Mouse (Mus musculus) Patski (cell line): ENCODE data around the gene Gm12166. TPM values are rescaled to one million over a fixed set of nuclear protein-coding genes. Genes with fewer than 3 reads are reported as not detected.
"Not testable (repeated sequence)": the region's sequence is repeated elsewhere in the genome, so short reads cannot be mapped to it uniquely, and the experiment has no call there.

Experiments
- ATAC-seq: fragments of 100-300 bp; one replicate; pipeline ENCODE4 v1.8.0; 2021
- CTCF ChIA-PET: fragments of 350-600 bp; sonication (Branson Sonifier 250); formaldehyde crosslinking; loops from one replicate; lab custom pipeline; 2022; ENCODE audit warnings: inconsistent platforms; lab: Charles Lee
- POLR2A ChIA-PET: fragments of 350-600 bp; sonication (Branson Sonifier 250); formaldehyde crosslinking; loops from one replicate; lab custom pipeline; 2022; ENCODE audit warnings: antibody characterized with exemption, inconsistent platforms; lab: Charles Lee
- DNase-seq: peaks from one replicate; pipeline ENCODE4 v3.0.0-alpha.2; 2011; ENCODE audit warnings: low read depth, low spot score
- H3K27me3 ChIP-seq: fragments of 371-371 bp; one replicate; pipeline ENCODE4 v1.5.1; 2021
- CTCF ChIP-seq: fragments of 100-300 bp; IDR thresholded peaks from one replicate; pipeline ENCODE4 v1.5.1; 2021
- in situ Hi-C: fragments of 300-500 bp; cut with MboI; formaldehyde crosslinking; loops from 3 replicates; pipeline ENCODE4 v1.11.1; 2018; ENCODE audit warnings: low pct_unique_long_range_greater_than_20kb, mixed read lengths
- polyA plus RNA-seq: library from polyadenylated mRNA; unstranded; gene quantifications from one replicate; pipeline ENCODE4 v1.2.3, GENCODE M21; 2021

The Gm12166 gene
- polyA plus RNA-seq, 1 experiment from 2014 or later: 9.3 TPM

GRCm38 (mm10) chr11:46054911-46055895, 3.1 kb upstream of the Gm12166 start:
- DNase-seq (no peak), ATAC-seq (no peak)
- in situ Hi-C loops: loop anchor here (10.0 kb wide), 1 partner anchor 160 kb away; no protein-coding TSS in a partner anchor
- TF ChIP-seq CTCF: no peak
- H3K27me3 ChIP-seq: no peaks in the 10 kb centered on the region
- POLR2A ChIA-PET: no interaction called here
- CTCF ChIA-PET: no interaction called here

- CTCF ChIA-PET: no interaction called here
- in situ Hi-C loops: loop anchor here (10.0 kb wide), 1 partner anchor 160 kb away; no protein-coding TSS in a partner anchor
- no peak for TF ChIP-seq CTCF
- ATAC-seq (no peak), DNase-seq (no peak)
- POLR2A ChIA-PET: no interaction called here
- H3K27me3 ChIP-seq: no peaks in the 10 kb centered on the region
Observed at GRCm38 (mm10) chr11:46054311-46054710, 2.2 kb upstream of the Gm12166 start.

- POLR2A ChIA-PET, DNase-seq, ATAC-seq, H3K27me3 ChIP-seq: not testable (repeated sequence)
- in situ Hi-C loops: loop anchor here (10.0 kb wide), 1 partner anchor 161 kb away; no protein-coding TSS in a partner anchor
- CTCF ChIA-PET: interaction anchor here (1.1 kb wide), 1 partner anchor 162 kb away, joined by 3 read pairs; no protein-coding TSS in a partner anchor
Observed at GRCm38 (mm10) chr11:46053457-46053856, 1.3 kb upstream of the Gm12166 start.

GRCm38 (mm10) chr11:46047264-46047663, 4.9 kb downstream of the Gm12166 start:
- H3K27me3 ChIP-seq: no peaks in the 10 kb centered on the region
- CTCF ChIA-PET: interaction anchor here (1.1 to 1.5 kb wide), 2 partner anchors 9 to 110 kb away, joined by 3 to 4 read pairs; no protein-coding TSS in a partner anchor
- DNase-seq (no peak), ATAC-seq (no peak)
- TF ChIP-seq CTCF: no peak
- in situ Hi-C loops: no loop called here
- POLR2A ChIA-PET: interaction anchor here (0.7 kb wide), 1 partner anchor 341 kb away, joined by 5 read pairs; no protein-coding TSS in a partner anchor

GRCm38 (mm10) chr11:46044781-46045180, 7.3 kb downstream of the Gm12166 start:
- in situ Hi-C loops: no loop called here
- no peak for DNase-seq
- CTCF ChIA-PET: no interaction called here
- TF ChIP-seq CTCF: no peak
- H3K27me3 ChIP-seq: no peaks in the 10 kb centered on the region
- ATAC-seq: no peak
- POLR2A ChIA-PET: no interaction called here

GRCm38 (mm10) chr11:46041607-46042267, 10.4 kb downstream of the Gm12166 start:
- ChIA-PET POLR2A (no interaction called here), CTCF (no interaction called here)
- H3K27me3 ChIP-seq: no peaks in the 10 kb centered on the region
- in situ Hi-C loops: no loop called here
- ATAC-seq (no peak), DNase-seq (no peak)
- no peak for TF ChIP-seq CTCF

DNA sequence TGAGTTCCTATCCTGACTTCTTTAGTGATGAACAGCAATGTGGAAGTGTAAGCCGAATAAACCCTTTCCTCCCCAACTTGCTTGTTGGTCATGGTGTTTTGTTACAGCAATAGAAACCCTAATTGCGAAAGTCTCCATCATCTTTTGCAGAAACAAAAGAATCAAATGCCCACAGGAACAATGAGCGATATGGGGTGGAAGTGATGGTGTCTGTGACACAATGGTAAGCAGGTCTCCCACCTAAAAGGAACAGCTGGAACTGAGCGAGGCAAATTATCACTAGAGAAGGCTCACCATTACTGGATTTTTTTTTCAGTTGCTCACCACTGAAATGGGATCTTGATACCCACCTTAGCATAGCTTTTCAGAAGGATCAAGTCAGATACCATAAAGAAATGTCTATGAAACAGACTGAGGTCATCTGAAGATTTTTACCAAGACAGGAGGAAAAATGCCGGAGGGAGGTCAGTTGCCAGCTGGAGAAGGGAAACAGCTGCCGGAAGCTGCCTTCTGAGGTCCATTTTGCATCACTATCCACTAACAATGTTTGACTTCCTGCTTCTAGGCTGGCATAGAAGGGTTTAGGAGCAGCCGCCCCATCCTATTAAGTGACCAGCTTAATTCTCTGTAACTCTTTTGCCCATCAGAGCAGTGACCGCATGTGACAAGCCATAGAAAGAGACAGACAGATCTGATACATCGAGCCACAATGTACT, 11.1 kb downstream of the Gm12166 start:
- in situ Hi-C loops: no loop called here
- DNase-seq (no peak), ATAC-seq (no peak)
- no peaks in the 10 kb centered on the region for H3K27me3 ChIP-seq
- ChIA-PET CTCF (no interaction called here), POLR2A (no interaction called here)
- no peak for TF ChIP-seq CTCF

DNA sequence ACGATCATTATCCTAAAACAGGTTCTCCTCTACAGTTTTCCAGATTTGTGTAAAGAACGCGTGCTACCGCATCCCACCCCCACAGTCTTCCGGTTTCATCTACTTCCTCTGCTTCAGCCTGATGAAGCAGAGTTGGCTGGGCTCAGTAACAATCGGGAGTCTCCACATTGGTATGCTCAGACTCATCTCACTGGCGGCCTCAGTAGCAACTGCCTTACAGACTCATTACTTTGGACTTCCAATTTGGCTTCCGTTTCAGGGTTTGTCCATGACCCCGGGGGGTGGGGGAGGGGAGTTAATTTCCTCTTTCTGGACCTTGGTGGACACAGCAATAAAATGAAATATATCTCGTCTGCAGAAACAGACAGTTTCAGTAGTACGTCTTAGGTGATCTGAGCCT, 12.8 kb downstream of the Gm12166 start:
- TF ChIP-seq CTCF: no peak
- ATAC-seq (no peak), DNase-seq (no peak)
- CTCF ChIA-PET: no interaction called here
- no peaks in the 10 kb centered on the region for H3K27me3 ChIP-seq
- in situ Hi-C loops: no loop called here
- POLR2A ChIA-PET: no interaction called here

GRCm38 (mm10) chr11:46038901-46039300, 13.2 kb downstream of the Gm12166 start:
- ChIA-PET POLR2A (no interaction called here), CTCF (interaction anchor here (1.4 kb wide), 1 partner anchor 8 kb away, joined by 4 read pairs; no protein-coding TSS in a partner anchor)
- no peak for DNase-seq
- no peak for ATAC-seq
- no peak for TF ChIP-seq CTCF
- in situ Hi-C loops: no loop called here
- no peaks in the 10 kb centered on the region for H3K27me3 ChIP-seq

- no peak for ATAC-seq
- in situ Hi-C loops: no loop called here
- no peaks in the 10 kb centered on the region for H3K27me3 ChIP-seq
Observed at GRCm38 (mm10) chr11:46036374-46036773, 15.7 kb downstream of the Gm12166 start.

More at GRCm38 (mm10) chr11:46036374-46036773, 15.7 kb downstream of the Gm12166 start:
- ChIA-PET POLR2A (no interaction called here), CTCF (no interaction called here)
- DNase-seq: no peak
- no peak for TF ChIP-seq CTCF
